Mouse (Mus musculus) thymus, postnatal 25 days (tissue): ENCODE data around the gene Dnajb4.

Experiments
- DNase-seq: peaks from one replicate; pipeline ENCODE4 v3.0.0; 2022

Gene Dnajb4

GRCm38 (mm10) chr3:152171236-152171635 lies 38.9 kb downstream of the Dnajb4 start:
- DNase-seq, result no peak

- DNase-seq, result no peak
Observed at GRCm38 (mm10) chr3:152170407-152170806, 39.7 kb downstream of the Dnajb4 start.

GRCm38 (mm10) chr3:152168007-152168406 lies 42.1 kb downstream of the Dnajb4 start:
- no peak for DNase-seq

GRCm38 (mm10) chr3:152166699-152167451 lies 43.2 kb downstream of the Dnajb4 start:
- DNase-seq, result no peak

GRCm38 (mm10) chr3:152166099-152166423 lies 44.0 kb downstream of the Dnajb4 start, which contains the start of gene Gipc2:
TSS of gene Gipc2 (minus strand) at chr3:152166230.
- no peak for DNase-seq

- DNase-seq, result peak; percentile 13
Observed at GRCm38 (mm10) chr3:152165351-152166098, 44.6 kb downstream of the Dnajb4 start.

- no peak for DNase-seq
Observed at GRCm38 (mm10) chr3:152165014-152165350, 45.1 kb downstream of the Dnajb4 start.

- no peak for DNase-seq
Observed at GRCm38 (mm10) chr3:152163320-152163719, 46.8 kb downstream of the Dnajb4 start.

GRCm38 (mm10) chr3:152160607-152161006 lies 49.5 kb downstream of the Dnajb4 start:
- no peak for DNase-seq

- no peak for DNase-seq
Observed at GRCm38 (mm10) chr3:152159321-152159720, 50.8 kb downstream of the Dnajb4 start.

- DNase-seq, result no peak
Observed at GRCm38 (mm10) chr3:152158344-152159291, 51.5 kb downstream of the Dnajb4 start.

GRCm38 (mm10) chr3:152156816-152157496 lies 53.1 kb downstream of the Dnajb4 start:
- DNase-seq, result no peak

- DNase-seq, result no peak
Observed at GRCm38 (mm10) chr3:152155296-152155948, 54.7 kb downstream of the Dnajb4 start.

GRCm38 (mm10) chr3:152154095-152154494 lies 56.0 kb downstream of the Dnajb4 start:
- DNase-seq, result no peak

- no peak for DNase-seq
Observed at GRCm38 (mm10) chr3:152153152-152153551, 57.0 kb downstream of the Dnajb4 start.

GRCm38 (mm10) chr3:152152483-152152804 lies 57.7 kb downstream of the Dnajb4 start:
- DNase-seq, result no peak

- no peak for DNase-seq
Observed at GRCm38 (mm10) chr3:152151725-152152482, 58.2 kb downstream of the Dnajb4 start.

- DNase-seq, result no peak
Observed at GRCm38 (mm10) chr3:152149863-152150262, 60.2 kb downstream of the Dnajb4 start.

- no peak for DNase-seq
Observed at GRCm38 (mm10) chr3:152149449-152149848, 60.7 kb downstream of the Dnajb4 start.

GRCm38 (mm10) chr3:152147085-152147831 lies 62.8 kb downstream of the Dnajb4 start:
- DNase-seq, result no peak

GRCm38 (mm10) chr3:152145186-152145585 lies 64.9 kb downstream of the Dnajb4 start:
- DNase-seq, result no peak
